Mouse (Mus musculus): ENCODE results near the gene Noa1.

DNA sequence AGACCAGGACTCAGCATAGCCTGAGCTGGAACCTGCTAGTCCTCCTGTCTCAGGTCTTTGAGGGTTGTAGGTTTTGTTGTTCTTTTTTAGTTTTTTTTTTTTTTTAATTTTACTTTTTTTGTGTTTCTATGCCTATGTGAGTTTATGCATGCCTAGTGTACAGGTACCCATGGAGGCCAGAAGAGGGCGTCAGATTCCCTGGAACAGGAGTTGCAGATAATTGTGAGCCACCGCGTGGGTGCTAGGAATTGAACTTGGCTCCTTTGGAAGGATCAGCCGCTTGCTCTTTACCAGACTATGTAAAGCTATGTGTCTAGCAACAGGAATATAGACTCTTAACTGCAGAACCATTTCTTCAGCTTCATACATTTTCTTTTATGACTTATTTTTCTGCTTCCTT is 4.3 kb upstream of the Noa1 start:
- no peak for TF ChIP-seq POLR2A (IDR thresholded peaks at IDR 0.05; ENCODE audit: extremely low read depth, insufficient read depth, low read length)
- no peak for TF ChIP-seq CTCF (IDR thresholded peaks at IDR 0.05; ENCODE audit: extremely low read depth, insufficient read depth, low read length)
